Mouse (Mus musculus) T-cell, adult 2 months (primary cell): ENCODE results near the gene Dus2.
A peak's percentile ranks its signal among the peaks of the same experiment; 100 is the strongest.

Experiments used
- DNase-seq: peaks from one replicate; pipeline ENCODE4 v3.0.0; 2022; ENCODE audit warnings: low spot score

Dus2 gene

DNA sequence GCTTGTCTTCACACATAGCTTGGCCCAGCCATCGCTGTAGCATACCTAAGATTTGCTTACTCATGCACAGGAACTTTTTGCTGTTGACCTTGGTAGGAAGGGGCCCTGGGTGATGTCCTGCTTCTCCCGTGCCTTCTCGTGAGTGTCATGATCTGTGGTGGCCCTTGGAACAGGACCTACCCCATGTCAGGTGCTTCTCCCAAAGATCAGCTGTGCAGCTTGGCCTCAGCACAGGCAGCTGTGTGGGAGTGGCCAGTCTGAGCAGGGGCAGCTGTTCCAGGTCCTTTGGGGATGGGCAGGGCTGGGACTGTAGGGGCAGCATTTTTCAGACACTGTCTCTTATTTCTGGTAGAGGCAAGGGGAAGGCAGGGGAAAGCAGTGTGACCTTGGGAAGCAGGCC is 53.0 kb downstream of the Dus2 start:
- no peak for DNase-seq

DNA sequence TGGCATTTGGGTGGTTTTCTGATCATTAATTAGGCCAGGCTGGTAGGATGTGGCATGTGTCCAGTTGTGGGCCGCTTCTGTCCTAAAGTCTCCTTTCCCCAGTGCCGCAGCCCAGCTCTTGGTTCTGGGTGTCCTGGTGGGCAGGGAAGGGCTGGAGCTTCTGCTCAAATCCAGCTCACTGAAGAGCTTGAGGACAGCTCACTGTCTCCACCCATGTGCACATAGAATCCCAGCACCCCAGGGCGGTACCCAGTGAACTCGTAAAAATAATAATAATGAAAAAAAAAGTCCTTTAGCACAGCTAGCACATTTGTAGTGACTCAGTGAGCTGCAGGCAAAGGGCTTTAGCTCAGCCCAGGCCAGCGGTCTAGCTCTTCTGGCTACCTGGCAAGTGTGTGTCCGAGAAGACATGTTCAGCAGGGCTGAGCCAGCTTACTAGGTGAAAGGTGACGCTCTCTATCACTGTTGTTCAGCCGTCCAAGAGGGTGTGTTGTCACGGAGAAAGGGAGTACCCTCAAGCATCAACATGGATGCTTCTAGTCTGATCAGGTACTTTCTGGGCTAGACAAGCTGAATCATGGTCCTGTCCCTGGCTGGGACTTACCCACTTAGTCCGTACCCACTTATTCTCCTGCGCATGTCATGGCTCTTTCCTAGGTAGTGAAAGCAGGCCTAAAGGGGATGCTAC is 55.9 kb downstream of the Dus2 start:
- no peak for DNase-seq

DNA sequence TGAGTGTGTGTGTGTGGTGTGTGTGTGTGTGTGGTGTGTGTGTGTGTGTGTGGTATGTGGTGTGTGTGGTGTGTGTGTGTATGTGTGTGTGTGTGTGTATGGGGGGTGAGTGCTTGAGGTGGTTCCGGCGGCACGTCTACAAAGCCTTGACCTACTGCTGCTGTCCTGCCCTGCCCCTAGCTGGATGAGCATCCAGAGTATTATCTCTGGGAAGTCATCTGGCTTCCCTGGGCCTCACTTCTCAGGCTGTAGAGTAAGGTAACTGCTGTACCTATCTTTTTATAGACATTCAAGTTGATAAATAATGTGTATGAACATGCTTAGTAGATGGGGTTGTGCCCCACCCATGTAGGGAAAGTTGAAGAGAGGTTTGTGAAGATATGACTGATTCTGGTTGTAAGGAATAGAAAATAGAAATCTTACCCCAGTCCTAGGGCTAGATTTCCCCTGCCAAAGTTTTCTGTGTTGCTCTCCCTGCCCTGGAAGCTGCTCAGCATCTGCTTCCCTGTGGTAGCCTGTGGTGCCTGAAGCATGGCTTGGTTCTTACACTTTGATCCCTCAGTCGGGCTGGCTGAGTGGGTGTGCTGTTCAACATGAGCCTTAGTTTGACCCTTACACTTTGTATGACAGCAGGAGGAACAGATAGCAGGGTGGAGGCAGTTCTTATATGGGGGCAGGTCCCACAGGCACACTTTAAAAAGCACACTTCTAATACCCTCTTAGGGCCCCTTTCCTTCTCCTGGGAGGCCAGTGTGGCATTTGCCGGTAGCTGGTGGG is 56.9 kb downstream of the Dus2 start:
- no peak for DNase-seq

DNA sequence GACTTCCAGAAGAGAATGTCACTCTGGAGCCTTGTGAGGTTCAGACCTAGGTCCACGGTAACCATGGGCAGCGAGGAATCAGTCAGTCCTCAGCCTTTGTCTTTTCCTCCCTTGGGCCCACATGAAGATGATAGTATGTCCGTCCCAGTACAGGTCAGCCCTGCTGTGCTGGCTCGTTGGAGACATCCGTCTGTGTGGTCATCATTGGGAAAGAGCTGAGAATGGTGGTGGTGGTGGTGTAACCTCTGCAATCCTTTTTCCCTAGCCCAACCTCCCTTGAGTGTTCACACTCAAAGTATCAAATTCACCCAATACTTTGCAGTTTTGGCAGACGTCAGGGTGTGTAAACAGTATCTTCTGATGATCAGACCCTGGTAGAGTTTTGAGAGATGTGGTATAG is 58.7 kb downstream of the Dus2 start:
- no peak for DNase-seq

DNA sequence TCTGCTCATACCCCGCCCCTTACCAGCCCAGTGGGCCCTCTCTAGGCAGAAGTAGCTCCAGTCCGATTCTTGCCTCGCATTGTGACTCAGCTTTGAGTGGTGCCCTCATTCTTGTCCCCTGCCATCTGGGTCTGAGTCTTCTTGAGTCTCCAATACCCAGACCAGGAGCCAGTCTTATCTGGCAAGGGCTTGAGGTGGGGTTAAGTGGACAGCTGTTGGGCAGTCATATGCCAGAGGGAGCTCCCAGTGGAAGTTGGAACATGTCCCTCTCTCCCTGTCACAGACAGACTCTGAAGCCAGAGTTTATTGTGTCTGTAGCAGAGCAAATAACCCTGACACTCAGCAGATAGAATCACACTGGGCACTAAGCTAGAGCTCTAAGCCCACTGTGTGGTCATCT is 59.9 kb downstream of the Dus2 start:
- DNase-seq, result no peak

DNA sequence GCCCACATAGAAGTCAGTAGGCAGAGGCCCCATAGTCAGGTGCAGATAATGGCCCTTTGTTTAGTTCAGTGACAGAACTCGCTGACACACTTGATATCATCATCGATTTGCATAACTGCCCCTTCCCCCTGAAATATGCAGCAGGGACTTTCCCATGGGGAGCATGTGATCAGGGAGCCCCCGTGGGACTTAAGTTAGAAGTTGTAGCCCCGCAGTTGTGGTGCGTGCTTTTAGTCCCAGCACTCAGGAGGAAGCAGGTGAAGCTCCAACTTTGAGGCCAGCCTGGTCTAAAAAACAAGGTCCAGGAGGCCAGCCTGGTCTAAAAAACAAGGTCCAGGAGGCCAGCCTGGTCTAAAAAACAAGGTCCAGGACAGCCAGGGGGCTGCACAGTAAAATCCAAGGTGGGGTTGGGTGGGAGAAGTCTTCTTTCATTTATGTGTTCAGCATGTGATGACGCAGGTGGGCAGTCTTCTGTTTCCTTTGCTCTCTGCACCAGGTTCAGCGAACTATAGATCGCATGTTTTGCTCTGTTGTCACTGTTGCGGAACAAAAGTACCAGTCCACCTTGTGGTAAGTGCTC is 61.5 kb downstream of the Dus2 start:
- peak; percentile 81 for DNase-seq

DNA sequence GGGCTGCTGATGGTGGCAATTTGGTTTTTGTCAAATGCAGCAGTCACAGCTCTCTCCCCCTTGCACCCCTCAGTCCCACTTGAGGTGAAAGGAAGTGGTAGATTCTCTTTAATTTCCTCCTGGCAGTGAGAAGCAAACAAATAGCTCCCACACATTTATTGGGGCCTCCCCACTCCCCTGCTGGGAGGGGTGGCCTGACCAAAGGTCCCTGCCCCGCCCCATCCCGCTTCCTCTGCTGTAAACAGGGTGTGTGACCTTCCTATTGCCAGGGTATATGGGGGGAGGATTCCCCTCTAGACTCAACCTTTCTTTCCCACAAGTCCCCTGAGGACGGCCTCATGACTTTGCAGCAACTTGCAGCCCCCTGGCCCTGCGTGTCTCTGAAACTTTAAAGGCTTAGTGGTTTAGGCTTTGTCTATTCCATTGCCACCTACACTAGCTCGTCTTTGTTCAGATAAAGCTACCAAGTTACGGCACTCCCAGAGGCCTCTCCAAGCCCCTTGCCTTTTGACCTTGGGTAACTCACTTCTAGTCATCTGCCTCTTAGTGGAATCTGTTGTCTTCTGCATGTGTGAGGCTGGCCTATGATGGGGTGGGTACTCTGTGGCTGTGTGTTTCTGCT is 63.2 kb downstream of the Dus2 start:
- peak; percentile 95 for DNase-seq

DNA sequence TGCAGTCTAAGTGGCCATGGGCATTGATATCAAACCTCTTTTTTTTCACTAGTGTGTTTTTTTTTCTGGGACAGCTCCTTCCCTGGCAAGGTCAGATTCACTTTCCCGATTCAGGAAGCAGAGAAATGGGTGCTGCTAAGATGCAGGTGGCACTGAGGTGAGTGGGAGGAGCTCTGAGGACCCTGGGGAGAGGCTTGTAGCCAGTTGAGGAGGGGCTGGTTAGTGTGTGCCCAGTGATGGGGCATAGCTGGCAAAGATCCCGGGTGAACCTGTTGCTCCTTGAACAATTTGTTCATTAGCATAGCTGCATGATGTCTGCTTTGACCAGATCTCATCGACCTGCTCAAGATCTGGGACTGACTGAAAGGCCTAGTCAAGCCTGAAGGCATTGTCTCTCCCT is 63.9 kb downstream of the Dus2 start:
- DNase-seq, result no peak

DNA sequence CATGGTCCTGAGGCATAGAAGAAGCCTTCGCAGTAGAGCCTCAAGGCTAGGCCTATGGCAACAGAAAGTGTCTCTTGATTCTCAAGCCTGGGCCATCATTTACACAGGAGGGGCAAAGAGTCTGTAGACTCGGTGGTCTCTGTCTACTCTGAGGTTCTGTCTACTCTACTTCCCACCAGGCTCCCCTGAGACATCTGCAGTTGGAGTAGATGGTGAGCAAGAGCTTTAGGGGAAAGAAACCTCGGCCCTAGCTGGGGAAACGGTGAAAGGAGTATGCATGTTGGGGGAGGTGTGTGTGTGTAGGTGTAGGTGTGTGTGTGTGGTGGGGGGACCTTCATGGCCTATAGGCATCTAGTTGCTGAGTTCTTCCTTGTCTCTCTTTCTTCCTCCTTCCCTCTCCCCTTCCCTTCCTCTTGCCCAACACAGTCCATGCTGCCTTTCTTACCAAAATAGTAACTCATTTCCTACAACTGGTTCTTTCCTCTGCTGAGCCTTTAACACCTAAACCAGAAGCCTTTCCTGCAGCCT is 65.4 kb downstream of the Dus2 start:
- no peak for DNase-seq

DNA sequence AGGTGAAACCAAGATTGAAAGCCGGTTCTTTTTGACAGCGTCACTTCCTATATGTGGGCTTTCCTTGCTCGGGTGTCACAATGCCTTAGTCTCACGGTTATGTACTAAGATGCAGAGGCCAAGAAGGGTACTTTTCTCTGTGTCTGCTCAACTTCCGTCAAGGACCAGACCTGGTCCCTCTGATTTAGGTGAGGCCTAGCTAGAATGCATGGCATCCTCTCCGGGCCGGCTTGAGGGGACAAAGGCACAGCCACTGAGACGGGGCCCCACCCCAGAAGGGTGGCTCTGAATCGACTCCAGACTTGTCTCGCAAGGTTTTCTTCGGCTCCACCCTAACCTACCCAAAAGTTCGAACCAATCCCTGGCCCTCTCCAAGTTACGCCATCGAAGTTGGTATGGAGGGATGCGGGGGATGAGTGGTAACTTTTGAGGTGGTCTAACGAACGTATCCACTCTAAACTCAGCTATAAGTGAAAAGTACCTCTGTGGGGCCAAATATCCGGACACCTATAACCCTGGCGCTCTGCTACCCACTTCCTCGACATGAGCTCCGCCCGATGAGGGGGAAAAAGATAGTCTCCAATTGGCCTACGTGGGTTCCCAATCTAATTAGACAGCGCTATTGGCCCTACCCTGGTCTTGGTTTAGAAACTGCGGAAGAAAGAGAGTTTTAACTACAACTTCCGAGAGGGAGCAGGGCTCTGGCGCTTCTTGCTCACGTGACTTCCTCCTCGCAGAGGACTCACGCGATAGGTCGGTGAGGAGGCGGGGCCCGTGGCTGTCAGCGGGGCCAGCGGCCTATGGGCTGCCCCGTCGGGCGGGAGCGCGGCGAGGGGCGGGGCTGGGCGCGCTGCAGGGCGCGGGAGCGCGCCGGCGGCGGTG is 67.8 kb downstream of the Dus2 start, which contains the start of gene Nfatc3:
Nfatc3 (plus strand) TSS at position 110 of the 882 bp plus-strand sequence.
- peak; percentile 99 for DNase-seq

DNA sequence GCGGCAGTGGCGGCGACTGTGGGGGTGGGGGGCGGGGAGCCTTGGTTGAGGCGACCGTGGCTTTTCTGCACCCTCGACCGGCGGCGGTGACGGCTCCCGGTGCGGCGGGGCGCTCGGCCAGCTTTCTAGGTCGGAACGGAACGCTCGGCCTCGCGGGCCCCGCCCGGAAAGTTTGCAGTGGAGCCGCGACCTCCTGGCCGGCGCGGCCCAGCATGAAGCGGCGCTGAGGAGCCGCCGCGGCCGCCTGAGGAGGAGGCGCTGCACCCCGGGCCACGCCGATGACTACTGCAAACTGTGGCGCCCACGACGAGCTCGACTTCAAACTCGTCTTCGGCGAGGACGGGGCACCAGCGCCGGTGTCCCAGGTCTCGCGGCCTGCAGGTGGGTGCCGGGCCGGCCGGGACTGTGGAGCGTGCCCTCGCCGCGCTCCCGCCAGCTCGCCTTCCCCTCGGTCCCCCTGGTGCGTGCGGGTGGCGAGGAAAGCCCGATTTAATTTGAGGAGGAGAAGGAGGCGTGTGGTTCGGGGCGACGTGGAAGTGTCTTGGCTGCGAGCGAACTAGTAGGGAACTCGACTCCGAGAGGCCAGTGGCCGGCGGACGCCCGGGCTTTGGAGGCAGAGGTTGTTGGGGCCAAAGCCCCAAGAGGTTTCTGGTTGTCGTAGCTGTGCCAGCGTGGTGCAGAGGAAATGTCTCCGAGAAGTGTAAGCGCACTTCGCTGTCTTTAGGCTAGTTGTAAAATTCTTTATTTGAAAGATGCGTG is 68.7 kb downstream of the Dus2 start:
- DNase-seq, result peak; percentile 66

DNA sequence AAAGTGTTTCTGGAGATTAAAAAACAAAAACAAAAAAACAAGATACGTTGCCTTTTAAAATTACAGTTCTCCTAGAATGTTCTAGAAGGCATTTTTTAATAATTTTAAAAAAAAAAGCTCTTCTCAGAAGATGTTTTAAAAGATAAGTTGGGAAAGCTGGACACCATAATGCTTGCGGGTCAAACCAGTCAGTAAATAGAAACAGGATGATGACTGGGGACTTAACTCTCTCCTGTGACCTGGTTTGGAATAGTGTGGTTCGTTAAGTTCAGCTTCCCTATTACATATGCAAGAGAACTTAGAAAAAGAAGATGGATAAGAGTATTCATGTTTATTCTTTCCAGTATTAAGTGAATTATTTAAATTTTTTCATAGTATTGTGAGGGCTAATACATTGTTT is 69.4 kb downstream of the Dus2 start:
- DNase-seq, result no peak

DNA sequence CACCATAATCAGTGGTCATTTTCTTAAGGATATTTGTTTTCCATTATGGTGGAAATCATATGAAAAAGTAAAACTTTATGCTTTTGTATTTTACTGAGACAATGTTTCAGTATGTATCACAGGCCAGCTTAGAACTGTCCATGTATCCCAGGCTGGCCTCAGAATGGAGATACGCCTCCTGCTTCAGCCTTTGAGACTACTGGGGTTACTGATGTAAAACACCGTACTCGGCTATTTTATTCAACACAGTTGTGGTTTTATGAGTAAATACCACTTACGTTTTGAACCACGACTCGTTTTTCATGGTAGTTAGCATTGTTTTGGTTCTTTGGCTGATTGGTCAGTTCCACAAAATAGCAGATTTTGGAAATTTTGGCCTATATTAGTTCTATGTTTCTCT is 70.5 kb downstream of the Dus2 start:
- DNase-seq, result no peak

DNA sequence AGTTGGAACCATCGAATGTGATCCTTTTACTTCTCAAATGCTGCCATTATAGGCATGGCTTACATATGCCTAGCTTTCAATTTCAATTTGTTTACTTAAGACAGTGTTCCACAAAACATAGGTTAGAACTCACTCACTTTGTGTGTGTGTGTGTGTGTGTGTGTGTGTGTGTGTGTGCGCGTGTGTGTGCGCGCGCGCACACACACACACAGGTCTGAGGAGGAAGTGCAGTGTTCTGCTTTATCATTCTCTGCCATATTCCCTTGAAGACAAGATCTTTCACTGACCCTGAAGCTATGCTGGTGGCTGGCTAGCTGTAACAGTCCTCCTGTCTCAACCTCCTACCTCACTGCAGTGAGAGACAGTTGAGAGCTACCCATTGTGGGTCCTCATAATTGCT is 71.9 kb downstream of the Dus2 start:
- no peak for DNase-seq

DNA sequence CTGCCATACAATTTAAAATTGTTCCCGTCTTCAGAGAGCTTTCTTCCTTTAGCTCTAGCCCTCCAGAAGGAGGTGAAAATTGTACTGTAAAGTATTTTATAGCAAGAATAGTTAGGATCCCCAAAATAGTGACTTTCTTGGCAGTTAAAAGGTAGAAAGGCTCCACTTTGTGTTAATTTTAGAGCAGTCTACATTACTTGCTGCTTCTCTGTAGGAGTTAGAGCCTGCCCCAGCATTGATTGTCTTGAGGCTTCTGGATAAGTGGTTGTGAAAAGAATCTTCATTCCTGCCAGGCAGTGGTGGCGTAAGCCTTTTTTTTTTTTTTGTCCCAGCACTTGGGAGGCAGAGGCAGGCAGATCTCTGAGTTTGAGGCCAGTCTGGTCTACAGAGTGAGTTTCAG is 75.6 kb downstream of the Dus2 start:
- DNase-seq, result no peak

DNA sequence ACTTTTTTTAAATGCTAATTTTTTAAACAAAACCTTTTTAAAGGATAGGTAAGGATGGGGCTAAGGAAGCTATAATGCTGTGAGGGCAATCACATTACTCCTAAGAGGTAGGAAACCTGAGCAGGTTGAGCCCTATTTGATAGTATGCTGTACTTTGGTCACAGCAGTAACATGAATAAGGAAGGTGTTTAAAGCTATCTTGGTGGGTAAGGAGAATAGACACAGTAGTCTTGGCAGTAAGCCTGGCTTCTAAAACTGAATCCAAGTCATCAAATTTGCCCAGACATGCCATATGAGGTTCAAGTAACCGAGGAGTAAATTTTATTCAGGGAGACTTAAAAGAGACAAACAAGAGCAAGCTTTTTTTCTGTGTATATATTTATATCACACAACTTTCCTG is 78.4 kb downstream of the Dus2 start:
- DNase-seq, result no peak

DNA sequence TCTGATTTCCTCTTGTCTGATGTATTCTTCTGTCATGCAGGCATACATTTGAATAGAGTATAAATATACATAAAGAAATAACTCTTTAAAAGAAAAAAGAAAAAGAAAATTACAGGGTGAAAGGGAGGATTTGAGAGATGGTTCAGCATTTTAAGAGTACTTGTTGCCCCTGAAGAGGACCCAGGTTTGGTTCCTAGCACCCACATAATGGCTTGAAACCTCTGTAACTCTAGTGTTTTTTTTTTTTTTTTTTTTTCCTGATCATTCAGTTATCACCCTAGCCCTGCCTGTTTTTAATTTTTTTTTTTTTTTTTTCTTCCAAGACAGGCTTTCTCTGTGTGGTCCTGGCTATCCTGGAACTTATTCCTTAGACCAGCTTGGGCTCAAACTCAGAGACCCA is 81.0 kb downstream of the Dus2 start:
- no peak for DNase-seq

DNA sequence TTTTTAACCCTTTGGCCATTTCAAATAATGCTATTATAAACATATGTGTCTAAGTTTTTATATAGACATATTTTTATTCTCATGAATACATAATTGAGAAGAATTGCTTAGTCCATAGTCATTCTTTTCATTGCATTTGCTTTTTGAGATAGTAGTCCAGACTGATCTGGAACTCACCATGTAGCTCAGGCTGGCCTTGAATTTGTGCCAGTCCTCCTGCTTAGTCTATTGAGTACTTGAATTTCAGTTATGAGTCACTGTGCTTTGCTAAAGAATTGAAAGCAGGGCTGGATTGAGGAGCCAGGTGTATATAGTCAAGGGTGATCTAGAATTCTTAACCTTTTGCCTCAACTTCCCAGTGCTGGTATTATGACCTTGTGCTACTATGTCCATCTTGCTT is 83.1 kb downstream of the Dus2 start:
- DNase-seq, result no peak

DNA sequence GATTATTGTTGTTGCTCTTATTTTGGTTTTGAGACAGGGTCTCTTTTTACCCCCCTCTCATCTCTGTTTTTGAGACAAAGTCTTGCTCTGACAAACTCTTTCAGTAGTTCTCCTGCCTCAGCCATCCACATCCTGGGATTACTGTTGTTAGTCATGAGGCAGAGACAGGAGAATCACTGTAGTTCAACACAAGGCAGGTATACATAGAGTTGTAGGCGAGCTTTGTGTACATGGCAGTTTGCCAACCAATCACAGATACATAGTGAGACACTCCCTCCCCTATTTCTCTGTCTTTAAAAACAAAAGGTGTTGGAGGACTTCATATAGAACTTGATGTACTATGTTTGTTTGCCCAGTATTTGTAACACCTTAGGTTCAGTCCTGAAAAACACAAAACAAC is 83.5 kb downstream of the Dus2 start:
- DNase-seq, result no peak

DNA sequence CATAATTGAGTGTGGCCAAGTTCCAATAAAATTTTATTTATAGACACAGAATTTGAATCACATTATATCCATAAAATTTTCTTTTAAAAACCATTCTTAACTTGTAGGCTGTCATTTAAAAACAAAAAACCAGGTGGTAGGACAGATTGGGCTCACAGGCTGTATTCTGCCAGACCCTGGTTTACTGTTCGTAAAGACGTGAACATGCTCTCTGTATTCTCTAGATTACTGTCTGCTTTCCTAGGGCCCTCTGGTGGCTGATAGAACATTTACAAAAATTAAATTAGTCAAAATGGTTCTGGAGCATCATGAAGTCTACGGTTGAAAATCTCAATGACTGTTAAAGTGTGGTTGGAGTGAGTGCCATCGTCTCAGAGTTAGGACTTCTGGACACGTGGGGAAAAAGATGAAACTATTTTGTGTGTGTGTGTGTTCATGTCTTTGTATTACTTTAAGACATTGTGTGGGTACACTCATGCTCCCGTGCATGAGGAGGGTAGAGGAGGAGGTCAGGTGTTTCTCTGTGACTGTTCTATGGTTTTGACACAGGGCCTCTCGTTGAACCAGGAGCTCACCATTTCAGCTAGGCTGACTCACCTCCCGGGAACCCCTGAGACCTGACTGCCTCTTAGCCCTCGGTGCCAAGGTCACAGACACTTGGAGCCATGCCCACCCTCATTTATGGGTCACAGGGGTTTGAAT is 84.2 kb downstream of the Dus2 start:
- DNase-seq, result peak; percentile 50

DNA sequence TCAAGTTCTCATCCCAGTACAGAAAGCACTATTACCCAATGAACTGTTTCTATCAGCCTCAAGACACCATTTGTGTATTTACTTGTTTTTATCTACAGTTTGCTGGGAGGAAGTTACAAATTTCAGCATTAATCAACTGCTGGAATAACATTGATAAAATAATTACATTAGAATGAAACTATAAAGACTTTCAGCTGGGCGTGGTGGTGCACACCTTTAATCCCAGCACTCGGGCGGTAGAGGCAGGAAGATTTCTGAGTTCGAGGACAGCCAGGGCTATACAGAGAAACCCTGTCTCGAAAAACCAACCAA is 84.7 kb downstream of the Dus2 start:
- DNase-seq, result no peak
